Mouse (Mus musculus) layer of hippocampus, adult 8-10 months (tissue): ENCODE measurements around the gene Mapk8ip2. TPM values are rescaled to one million over a fixed set of nuclear protein-coding genes. Genes with fewer than 3 reads are reported as not detected.
A peak's percentile ranks its signal among the peaks of the same experiment; 100 is the strongest.
"Not testable (repeated sequence)": the region's sequence is repeated elsewhere in the genome, so short reads cannot be mapped to it uniquely, and the experiment has no call there.

ENCODE experiments used
- DNase-seq, 2 experiments: peaks; one replicate each; pipeline ENCODE4 v3.0.0; 2022; ENCODE audit warnings: low spot score in 2 of 2
- total RNA-seq, 4 experiments: library from RNA; stranded (reverse); gene quantifications; 2 replicates each; pipeline ENCODE4 v1.2.4; 2022

Mapk8ip2 gene
- 100 to 1,000 TPM; 249 to 297 (median 274) TPM for total RNA-seq

DNA sequence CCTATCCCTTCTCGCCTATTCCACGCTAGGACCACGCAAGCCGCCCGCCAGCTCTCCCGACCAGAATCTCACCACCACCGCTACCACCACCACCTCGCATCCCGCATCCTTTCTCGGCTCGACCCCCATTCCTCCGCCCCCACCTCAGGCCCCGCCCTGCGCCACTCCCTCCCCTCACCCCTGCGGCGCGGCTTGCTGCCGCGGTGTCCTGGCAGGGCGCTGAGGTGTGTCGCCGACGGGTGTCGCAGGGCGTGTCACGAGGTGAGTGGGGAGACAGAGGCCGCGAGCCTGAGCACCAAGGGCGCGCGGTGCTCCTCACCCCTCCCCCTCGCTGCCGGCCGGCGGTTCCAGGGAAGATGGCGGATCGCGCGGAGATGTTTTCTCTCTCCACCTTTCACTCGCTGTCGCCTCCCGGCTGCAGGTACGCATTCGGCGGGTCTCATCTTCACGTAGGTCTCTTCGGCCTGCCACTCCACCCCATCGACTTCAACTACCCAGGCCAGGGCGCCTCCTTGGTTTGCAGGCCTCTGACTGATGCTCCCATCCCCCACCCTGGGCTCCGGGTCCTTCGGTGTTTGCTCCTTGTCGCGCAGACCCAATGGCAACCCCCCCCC, at the start of gene Mapk8ip2:
Gene Mapk8ip2, plus strand, starts transcription at position 49 of the 614 bp plus-strand sequence.
- no peak for DNase-seq

DNA sequence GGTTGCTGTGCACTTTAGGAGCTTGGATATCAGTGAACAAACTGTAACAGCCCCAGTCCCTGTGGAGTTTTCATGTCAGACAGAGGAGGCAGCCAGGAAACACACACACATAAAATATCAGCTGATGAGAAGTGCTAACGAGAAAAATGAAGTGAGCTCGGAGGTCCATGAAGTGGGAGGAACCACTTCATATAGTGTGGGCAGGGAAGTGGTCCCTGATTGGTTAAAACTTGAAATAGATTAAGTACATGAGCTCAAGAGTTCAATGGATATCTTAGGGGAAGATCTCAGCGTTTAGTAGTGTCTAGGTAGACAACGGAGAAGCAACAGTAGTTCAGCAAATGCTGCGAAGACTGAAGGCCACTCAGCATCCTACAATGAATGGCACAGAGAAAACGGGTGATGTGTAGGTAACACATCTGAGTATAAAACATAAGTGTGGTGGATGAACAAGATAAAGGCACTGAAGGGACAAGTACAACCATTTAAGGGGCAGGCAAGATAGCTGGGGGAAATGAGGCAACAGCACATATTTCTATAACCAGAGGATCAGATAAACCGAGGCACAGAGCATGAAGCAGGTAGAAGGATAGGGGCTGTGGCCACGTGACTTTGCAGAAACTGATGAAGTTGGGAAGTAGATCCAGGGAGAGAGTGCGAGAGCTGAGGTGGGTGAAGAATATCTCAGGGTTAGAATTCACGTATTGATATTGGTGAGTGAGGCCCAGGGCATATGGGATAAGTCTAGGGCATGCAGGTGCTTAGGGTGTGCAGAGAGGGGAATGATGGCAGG, 48.7 kb upstream of the Mapk8ip2 start:
- DNase-seq, result no peak

GRCm38 (mm10) chr15:89406691-89407090, 47.0 kb upstream of the Mapk8ip2 start:
- no peak for DNase-seq

GRCm38 (mm10) chr15:89410118-89410517, 43.6 kb upstream of the Mapk8ip2 start, which contains the start of gene Syce3:
TSS of gene Syce3 (minus strand) at chr15:89410503.
- DNase-seq, result no peak

GRCm38 (mm10) chr15:89415282-89415681, 38.4 kb upstream of the Mapk8ip2 start:
- no peak for DNase-seq

DNA sequence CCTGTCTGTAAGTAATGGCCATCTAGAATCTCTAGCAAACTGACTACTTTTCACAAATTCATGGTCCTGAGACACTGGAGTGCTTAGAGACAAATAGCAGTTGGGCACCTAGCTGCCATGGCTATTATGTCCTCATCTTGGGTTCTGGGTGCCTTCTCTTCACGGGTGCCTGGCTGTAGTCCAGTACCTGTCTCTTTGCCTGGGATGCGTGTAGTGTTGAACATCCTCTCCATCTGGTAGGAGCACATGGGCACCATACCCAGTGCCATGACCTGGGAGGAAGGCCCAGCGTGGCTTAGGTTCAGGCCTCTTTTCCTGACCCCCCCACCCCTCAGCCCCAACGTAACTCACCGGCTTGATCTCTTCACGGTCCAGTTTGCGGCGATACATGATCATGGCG, 31.8 kb upstream of the Mapk8ip2 start:
- no peak for DNase-seq

- DNase-seq, result no peak
These were observed 29.1 kb upstream of the Mapk8ip2 start for GRCm38 (mm10) chr15:89424621-89425020.

GRCm38 (mm10) chr15:89425711-89426121, 28.0 kb upstream of the Mapk8ip2 start, which contains the start of gene Cpt1b:
TSS of gene Cpt1b (minus strand) at chr15:89425863.
- DNase-seq, result no peak

DNA sequence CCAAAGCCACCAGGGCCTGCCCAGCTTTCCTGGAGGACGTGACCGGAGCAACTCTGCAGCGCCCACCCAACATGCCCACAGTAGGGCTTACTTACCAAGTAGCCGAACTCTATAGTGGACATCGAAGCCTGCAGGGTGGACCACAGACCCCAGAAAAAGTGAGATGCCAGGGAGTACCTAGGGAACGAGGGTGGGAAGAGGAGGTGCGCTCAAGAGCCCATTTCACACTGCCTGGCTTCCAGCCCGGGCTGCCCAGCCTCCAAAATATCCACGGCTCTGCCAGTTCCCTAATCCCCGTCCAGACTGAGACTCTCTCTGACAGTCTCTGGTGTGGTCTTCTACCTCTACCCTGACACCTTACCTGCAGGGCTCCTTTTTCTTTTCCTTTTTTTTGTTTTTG, 27.0 kb upstream of the Mapk8ip2 start:
- DNase-seq, result no peak

DNA sequence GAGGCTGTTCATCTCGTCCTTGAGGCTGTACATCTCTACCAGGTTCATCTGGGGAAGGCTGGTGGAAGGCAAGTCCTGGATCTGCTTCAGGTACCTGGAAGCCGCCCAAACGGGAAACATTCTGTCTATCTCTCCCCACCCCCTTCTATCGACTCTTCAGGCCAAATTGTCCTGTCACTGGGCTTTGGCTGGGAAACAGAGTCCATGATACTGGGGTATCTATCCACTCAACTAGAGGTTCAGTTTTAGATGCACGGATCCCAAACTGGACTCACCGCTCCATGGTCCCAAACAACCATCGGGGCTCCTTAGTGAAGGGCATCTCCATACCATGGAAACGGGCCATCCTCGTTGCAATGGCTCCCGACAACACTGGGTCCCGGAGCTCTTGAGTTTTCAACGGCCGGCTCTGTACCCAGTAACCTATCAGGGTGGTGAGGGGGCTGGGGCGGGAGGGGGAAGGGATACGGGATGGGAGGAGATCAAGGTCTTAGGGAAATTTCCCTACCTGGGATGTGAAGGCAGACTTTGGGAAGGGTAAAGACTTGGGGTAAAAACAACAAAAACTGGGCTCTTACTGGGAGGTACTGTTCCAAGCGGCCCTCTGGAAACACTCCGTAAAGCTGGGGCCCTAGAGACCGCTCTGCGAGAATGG, 25.4 kb upstream of the Mapk8ip2 start:
- DNase-seq, result no peak

DNA sequence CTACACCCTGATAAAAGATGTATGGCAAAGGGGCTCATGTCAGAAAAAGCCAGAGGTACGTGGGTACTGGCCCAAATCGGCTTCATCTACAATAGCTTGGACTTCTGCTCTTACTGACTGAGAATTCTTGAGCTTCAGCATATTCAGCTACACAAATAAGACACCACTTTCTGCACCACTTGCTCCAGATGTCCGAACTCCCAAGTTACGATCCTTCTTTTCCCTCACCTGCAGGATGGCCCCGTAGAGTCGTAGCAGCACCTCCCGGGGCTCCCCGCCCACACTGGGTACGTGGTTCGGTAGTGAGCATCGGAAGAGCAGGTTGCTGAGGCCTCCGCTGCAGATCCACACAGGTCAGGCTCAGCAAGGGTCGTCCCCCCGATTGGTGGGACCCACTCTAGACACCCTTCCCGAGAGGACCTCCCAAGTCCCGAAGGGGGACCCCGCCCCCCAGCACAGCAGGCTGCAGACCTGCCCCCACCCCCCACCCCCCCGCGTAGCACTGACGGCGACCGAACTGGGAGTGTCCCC, 24.8 kb upstream of the Mapk8ip2 start:
- no peak for DNase-seq

- peak; percentile 94 to 96 for DNase-seq
These were observed 24.1 kb upstream of the Mapk8ip2 start, which contains the start of the genes C730034F03Rik, Gm44502 and Chkb for GRCm38 (mm10) chr15:89429352-89430221. TSS of gene C730034F03Rik (plus strand) at chr15:89429589. TSS of gene Gm44502 (minus strand) at chr15:89429696. TSS of gene Chkb (minus strand) at chr15:89429908.

DNA sequence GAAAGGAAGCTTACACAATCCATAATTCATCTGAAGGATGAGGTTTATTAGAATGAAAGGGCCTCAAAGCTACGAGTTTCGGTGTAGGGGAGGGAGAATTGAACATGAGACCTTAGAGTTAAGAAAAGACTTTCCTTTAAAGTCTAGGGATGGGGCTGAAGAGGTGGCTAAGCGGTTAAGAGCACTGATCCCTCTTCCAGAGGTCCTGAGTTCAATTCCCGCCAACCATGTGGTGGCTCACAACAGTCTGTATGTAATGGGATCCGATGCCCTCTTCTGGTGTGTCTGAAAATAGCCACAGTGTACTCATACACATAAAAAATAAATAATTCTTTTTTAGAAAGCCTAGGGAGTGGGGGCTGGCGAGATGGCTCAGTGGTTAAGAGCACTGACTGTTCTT, 23.4 kb upstream of the Mapk8ip2 start:
- no peak for DNase-seq

DNA sequence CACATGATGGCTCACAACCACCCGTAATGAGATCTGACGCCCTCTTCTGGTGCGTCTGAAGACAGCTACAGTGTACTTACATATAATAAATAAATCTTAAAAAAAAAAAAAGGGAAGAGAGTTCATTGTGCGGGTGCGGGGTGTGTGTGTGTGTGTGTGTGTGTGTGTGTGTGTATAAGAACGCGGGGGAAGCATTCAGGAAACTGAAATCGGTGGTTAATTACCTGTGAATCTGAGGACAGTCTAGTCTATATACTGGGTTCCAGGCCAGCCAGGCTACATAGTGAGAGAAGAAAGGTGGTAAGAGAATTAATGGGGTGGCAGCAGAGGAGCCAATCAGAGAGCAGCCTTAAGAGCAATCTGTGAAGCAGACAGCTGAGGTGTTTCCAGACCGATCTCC, 22.9 kb upstream of the Mapk8ip2 start:
- not testable (repeated sequence) for DNase-seq

DNA sequence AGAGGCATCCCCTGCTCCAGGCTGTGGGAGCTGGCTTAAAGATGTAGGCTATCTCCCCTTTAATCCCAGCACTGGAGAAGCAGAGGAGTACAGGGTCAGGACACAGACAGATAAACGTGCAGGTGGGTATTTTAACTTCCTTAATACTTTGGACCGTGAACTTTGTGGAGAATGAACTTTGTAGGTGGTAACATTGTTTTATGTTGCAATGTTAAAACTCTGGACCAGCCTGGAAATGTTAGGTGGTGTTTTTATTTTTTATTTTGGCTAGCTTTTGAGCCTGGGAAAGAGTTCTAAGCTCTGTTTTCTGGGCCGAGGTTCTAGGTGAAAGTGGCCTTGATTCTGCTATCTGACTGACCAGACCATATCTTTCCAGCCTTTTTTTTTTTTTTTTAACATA, 22.4 kb upstream of the Mapk8ip2 start:
- DNase-seq, result no peak

- DNase-seq, result no peak
These were observed 21.9 kb upstream of the Mapk8ip2 start for GRCm38 (mm10) chr15:89431806-89432205.

DNA sequence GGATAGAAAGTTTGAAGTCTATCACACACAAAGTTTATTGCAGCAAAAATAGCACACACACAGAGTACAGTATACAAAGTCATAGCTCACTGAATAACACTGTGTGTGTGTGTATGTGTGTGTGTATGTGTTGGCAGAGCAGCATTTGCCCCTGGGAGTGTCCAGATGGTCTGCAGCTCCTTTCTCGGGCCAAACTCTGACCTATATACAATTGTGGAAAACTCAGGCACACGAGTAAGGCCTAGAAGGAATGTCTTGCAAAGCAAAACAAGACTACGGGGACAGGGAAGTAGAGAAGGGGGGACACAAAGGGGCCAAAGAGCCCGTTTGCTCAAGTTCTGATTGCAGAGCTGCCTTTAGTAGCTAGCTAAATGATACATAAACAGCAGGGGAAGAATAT, 20.8 kb upstream of the Mapk8ip2 start:
- DNase-seq, result no peak

DNA sequence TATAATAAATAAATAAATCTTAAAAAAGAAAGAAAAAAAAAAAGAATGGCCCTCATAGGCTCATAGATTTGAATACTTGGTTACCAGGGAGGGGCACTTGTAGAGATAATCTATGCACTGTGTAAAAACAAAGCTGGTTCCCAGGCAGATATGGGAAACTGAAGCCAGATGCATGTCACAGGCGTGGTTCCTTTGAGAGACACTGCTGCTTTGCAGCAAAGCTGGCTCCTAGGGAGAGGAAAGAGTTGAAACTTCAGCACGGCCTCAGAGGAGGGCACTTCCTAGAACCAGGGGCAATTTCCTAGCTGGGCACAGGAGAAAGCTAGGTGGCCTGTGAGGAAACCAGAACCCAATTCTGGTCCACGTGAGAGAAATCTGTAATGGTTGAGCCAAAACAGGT, 19.6 kb upstream of the Mapk8ip2 start:
- DNase-seq, result no peak

DNA sequence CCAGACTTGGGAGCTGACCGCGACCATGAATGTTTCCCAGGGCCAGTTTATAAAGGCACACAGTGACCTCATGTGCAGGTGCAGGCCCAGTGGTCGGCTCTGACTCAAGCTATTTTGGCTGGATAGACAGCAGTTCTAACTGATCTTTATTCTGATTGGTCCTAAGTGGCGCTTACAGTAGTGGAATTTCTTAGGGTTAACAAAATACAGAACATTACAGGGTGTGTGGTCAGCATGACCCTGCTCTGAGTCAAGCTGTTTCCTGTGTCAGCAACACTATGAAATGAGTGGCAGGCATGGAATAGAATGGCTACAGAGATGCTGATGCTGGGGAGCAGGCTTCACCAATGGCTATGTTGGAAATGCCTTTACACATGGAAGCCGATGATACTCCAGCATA, 17.8 kb upstream of the Mapk8ip2 start:
- no peak for DNase-seq

GRCm38 (mm10) chr15:89442486-89443070, 11.1 kb upstream of the Mapk8ip2 start:
- no peak for DNase-seq
